Mouse (Mus musculus) thymus, adult 2 months (tissue): Measurements from ENCODE around the gene Cldn13. TPM values are rescaled to one million over a fixed set of nuclear protein-coding genes. Genes with fewer than 3 reads are reported as not detected.

Source experiments
- DNase-seq: peaks from one replicate; pipeline ENCODE4 v3.0.0; 2021
- H3K27ac ChIP-seq: fragments of 200-500 bp; 2 replicates; pipeline ENCODE4 v1.5.1; 2012; ENCODE audit warnings: low read length, control low read depth; ENCODE audit not compliant: control insufficient read depth, insufficient read depth
- H3K27me3 ChIP-seq: fragments of 200-500 bp; 2 replicates; pipeline ENCODE4 v1.6.1; 2012; ENCODE audit warnings: mild to moderate bottlenecking, low read length, moderate library complexity, mixed read lengths; ENCODE audit not compliant: control insufficient read depth, insufficient read depth
- H3K36me3 ChIP-seq: fragments of 200-500 bp; 2 replicates; pipeline ENCODE4 v1.6.1; 2012; ENCODE audit warnings: mild to moderate bottlenecking, low read length, moderate library complexity; ENCODE audit not compliant: control insufficient read depth, insufficient read depth
- H3K4me1 ChIP-seq: fragments of 200-500 bp; replicated peaks from 2 replicates; pipeline ENCODE4 v1.6.1; 2012; ENCODE audit warnings: low read length; ENCODE audit not compliant: control insufficient read depth, insufficient read depth
- H3K4me3 ChIP-seq: fragments of 200-500 bp; 2 replicates; pipeline ENCODE4 v1.5.1; 2012; ENCODE audit warnings: mild to moderate bottlenecking, low read length, control low read depth, moderate library complexity; ENCODE audit not compliant: control insufficient read depth, insufficient read depth
- CTCF ChIP-seq: fragments of 200-500 bp; IDR thresholded peaks from 2 replicates; pipeline ENCODE4 v1.5.1; 2012; ENCODE audit warnings: mild to moderate bottlenecking, control low read depth, low read length, moderate library complexity, borderline replicate concordance; ENCODE audit not compliant: control insufficient read depth, poor library complexity, insufficient read depth; ENCODE audit errors: extremely low read depth
- POLR2A ChIP-seq: fragments of 200-500 bp; IDR thresholded peaks from 2 replicates; pipeline ENCODE4 v1.6.1; 2012; ENCODE audit warnings: mild to moderate bottlenecking, low read length, control low read depth, moderate library complexity; ENCODE audit not compliant: control insufficient read depth, poor library complexity, insufficient read depth; ENCODE audit errors: extremely low read depth
- WGBS: fragments of 180-500 bp; shearing (Covaris S2); methylation state at CpG from one replicate; pipeline ENCODE4 v1.1.7; 2018; 5-methylcytosine and 5-hydroxymethylcytosine counted together
- polyA plus RNA-seq: library from polyadenylated mRNA; depleted of rRNA; stranded (reverse); fragments of >200 nt; gene quantifications from 2 replicates; pipeline ENCODE4 v1.2.3, GENCODE M21; 2012

Cldn13 gene
- polyA plus RNA-seq, 1 experiment, result 1.9 TPM

GRCm38 (mm10) chr5:134951053-134951884, 35.9 kb upstream of the Cldn13 start:
- no peak for TF ChIP-seq CTCF
- H3K4me1 ChIP-seq, result peaks cover 49% of the 10 kb centered on the region

GRCm38 (mm10) chr5:134948085-134948439, 32.7 kb upstream of the Cldn13 start:
- peak overlapping the region; percentile 27; the same call in 1 of the 2 replicates for H3K27ac ChIP-seq
- no peaks in the 10 kb centered on the region for H3K36me3 ChIP-seq
- H3K27me3 ChIP-seq, result no peaks in the 10 kb centered on the region
- no peak for DNase-seq
- no peak overlapping the region for H3K4me3 ChIP-seq
- peaks cover 66% of the 10 kb centered on the region for H3K4me1 ChIP-seq
- WGBS, result 73% methylated on average over 4 of the region's 4 CpGs
- no peak for TF ChIP-seq POLR2A
- TF ChIP-seq CTCF, result no peak

More at GRCm38 (mm10) chr5:134951053-134951884, 35.9 kb upstream of the Cldn13 start:
- peak; percentile 60 for DNase-seq
- Histone ChIP-seq H3K4me3 (peak overlapping the region; percentile 6), H3K27ac (peak overlapping the region; percentile 42; the same call in 1 of the 2 replicates), H3K27me3 (no peaks in the 10 kb centered on the region), H3K36me3 (no peaks in the 10 kb centered on the region)
- 9% methylated on average over 19 of the region's 19 CpGs for WGBS

GRCm38 (mm10) chr5:134947420-134948084, 32.2 kb upstream of the Cldn13 start:
- Histone ChIP-seq H3K4me3 (no peak overlapping the region), H3K27me3 (no peaks in the 10 kb centered on the region), H3K27ac (peak overlapping the region; percentile 37; the same call in 1 of the 2 replicates), H3K4me1 (peaks cover 68% of the 10 kb centered on the region), H3K36me3 (no peaks in the 10 kb centered on the region)
- TF ChIP-seq POLR2A (no peak), CTCF (no peak)
- no peak for DNase-seq
- WGBS, result 45% methylated on average over 5 of the region's 5 CpGs

- WGBS, result 21% methylated on average over 11 of the region's 11 CpGs
Observed at GRCm38 (mm10) chr5:134946857-134947255, 31.5 kb upstream of the Cldn13 start, which contains the start of gene Cldn4. TSS of gene Cldn4 (minus strand) at chr5:134946934.

GRCm38 (mm10) chr5:134946063-134946856, 30.9 kb upstream of the Cldn13 start:
- no peaks in the 10 kb centered on the region for H3K27me3 ChIP-seq
- WGBS, result 78% methylated on average over 43 of the region's 43 CpGs
- H3K4me3 ChIP-seq, result peak overlapping the region; percentile 40
- no peak for DNase-seq
- peaks cover 69% of the 10 kb centered on the region for H3K4me1 ChIP-seq
- no peaks in the 10 kb centered on the region for H3K36me3 ChIP-seq
- peak overlapping the region; percentile 82 for H3K27ac ChIP-seq
- no peak for TF ChIP-seq CTCF
- TF ChIP-seq POLR2A, result no peak

More at GRCm38 (mm10) chr5:134946857-134947255, 31.5 kb upstream of the Cldn13 start, which contains the start of gene Cldn4:
- peak; percentile 77 for DNase-seq
- H3K4me1 ChIP-seq, result peaks cover 69% of the 10 kb centered on the region
- H3K27me3 ChIP-seq, result no peaks in the 10 kb centered on the region
- H3K27ac ChIP-seq, result peak within 1 kb of the TSS; percentile 82
- no peak for TF ChIP-seq CTCF
- no peak; the same call in 1 of the 2 replicates for TF ChIP-seq POLR2A
- H3K4me3 ChIP-seq, result peak within 1 kb of the TSS; percentile 40
- no peaks in the 10 kb centered on the region for H3K36me3 ChIP-seq

GRCm38 (mm10) chr5:134945266-134945959, 30.1 kb upstream of the Cldn13 start:
- H3K4me3 ChIP-seq, result peak overlapping the region; percentile 40
- H3K27ac ChIP-seq, result no peak overlapping the region
- no peaks in the 10 kb centered on the region for H3K36me3 ChIP-seq
- 85% methylated on average over 19 of the region's 19 CpGs for WGBS
- peaks cover 72% of the 10 kb centered on the region for H3K4me1 ChIP-seq
- H3K27me3 ChIP-seq, result no peaks in the 10 kb centered on the region
- no peak for DNase-seq
- TF ChIP-seq POLR2A (no peak), CTCF (no peak)
